Mouse (Mus musculus) erythroblast, embryonic 14.5 days (primary cell): ENCODE data around the gene Cpt1c.

Experiments used
- GATA1 ChIP-seq: IDR thresholded peaks from 2 replicates; pipeline ENCODE4 v1.6.1; 2012; ENCODE audit warnings: low read length, inconsistent platforms, mixed read lengths
- TAL1 ChIP-seq: IDR thresholded peaks from 3 replicates; pipeline ENCODE4 v1.6.1; 2012; ENCODE audit warnings: low read length, inconsistent platforms, mixed read lengths

- TF ChIP-seq TAL1 (no peak), GATA1 (no peak)
Measured at GRCm38 (mm10) chr7:44919127-44919526, 55.5 kb downstream of the Cpt1c start.
